Mouse (Mus musculus) lung, adult 18-20 months (tissue): ENCODE measurements at regions not wholly inside any gene's neighbourhood (a gene's known extent, or its start where the extent isn't known, plus 50 kb on each side); places are given as distances from the start of the nearest gene placed in this dataset.

Source experiments
- DNase-seq, 2 experiments: peaks; one replicate each; pipeline ENCODE4 v3.0.0; 2022; ENCODE audit warnings: mixed read lengths in 2 of 2

GRCm38 (mm10) chr14:76786214-76786613, 229.5 kb upstream of the Serp2 start:
- no peak for DNase-seq

GRCm38 (mm10) chr14:76781524-76781880, 224.8 kb upstream of the Serp2 start:
- no peak for DNase-seq

GRCm38 (mm10) chr14:76780572-76781523, 224.2 kb upstream of the Serp2 start:
- peak; percentile 27 to 34 for DNase-seq

- DNase-seq: peak in 1 of 2 experiments; percentile 23
These were observed 222.1 kb upstream of the Serp2 start for GRCm38 (mm10) chr14:76778541-76779399.

GRCm38 (mm10) chr14:76775387-76775924, 218.8 kb upstream of the Serp2 start:
- no peak for DNase-seq

- no peak for DNase-seq
These were observed 216.2 kb upstream of the Serp2 start for GRCm38 (mm10) chr14:76772781-76773438.

- no peak for DNase-seq
These were observed 213.4 kb upstream of the Serp2 start for GRCm38 (mm10) chr14:76770106-76770505.

- no peak for DNase-seq
These were observed 210.6 kb upstream of the Serp2 start for GRCm38 (mm10) chr14:76767301-76767700.

GRCm38 (mm10) chr14:76766186-76766713, 209.6 kb upstream of the Serp2 start:
- DNase-seq: no peak

GRCm38 (mm10) chr14:76765094-76765504, 208.4 kb upstream of the Serp2 start:
- DNase-seq: peak; percentile 12 to 18

- DNase-seq: peak; percentile 56 to 74
These were observed 207.7 kb upstream of the Serp2 start for GRCm38 (mm10) chr14:76764390-76764796.

- DNase-seq: no peak
These were observed 206.8 kb upstream of the Serp2 start for GRCm38 (mm10) chr14:76763539-76763938.

- DNase-seq: no peak
These were observed 206.1 kb upstream of the Serp2 start for GRCm38 (mm10) chr14:76762777-76763176.

GRCm38 (mm10) chr14:76761691-76762090, 205.0 kb upstream of the Serp2 start:
- DNase-seq: no peak

GRCm38 (mm10) chr14:76761274-76761673, 204.6 kb upstream of the Serp2 start:
- no peak for DNase-seq

- DNase-seq: peak; percentile 74 to 78
These were observed 203.9 kb upstream of the Serp2 start for GRCm38 (mm10) chr14:76760509-76761023.

GRCm38 (mm10) chr14:76759377-76759776, 202.7 kb upstream of the Serp2 start:
- no peak for DNase-seq

- DNase-seq: no peak
These were observed 201.9 kb upstream of the Serp2 start for GRCm38 (mm10) chr14:76758589-76758988.

- DNase-seq: no peak
These were observed 199.1 kb upstream of the Serp2 start for GRCm38 (mm10) chr14:76755591-76756376.

- no peak for DNase-seq
These were observed 197.0 kb upstream of the Serp2 start for GRCm38 (mm10) chr14:76753734-76754133.

GRCm38 (mm10) chr14:76749178-76749577, 192.5 kb upstream of the Serp2 start:
- DNase-seq: no peak
